In genomic region chr9:58184456-58184855, GRCm38 (mm10) we compare ENCODE assay signal across 18 mouse cellular contexts. TPM values are rescaled to one million over a fixed set of nuclear protein-coding genes. Genes with fewer than 3 reads are reported as not detected.
DNase-seq lines count a peak whose midpoint lies in the region; ATAC-seq lines count a peak whose summit lies in the region.
"Had no signal": no experiment of that assay in that cellular context is flagged by ENCODE, and none has a peak within 500 bp of the region (broad histone marks: within the 10 kb centered on the region; RNA-seq: fewer than 3 reads in every experiment).

No protein-coding gene starts in this region.

- H3K4me1 ChIP-seq in forebrain, embryonic 13.5 days, result no peaks in the 10 kb centered on the region; the same call in 1 of the 2 replicates
- peaks cover 9% of the 10 kb centered on the region for H3K4me1 ChIP-seq in forebrain, embryonic 12.5 days
- H3K4me1 ChIP-seq: embryonic facial prominence, embryonic 12.5 days; heart, embryonic 13.5 days; hindbrain, embryonic 15.5 days had no signal

- no peak overlapping the region for H3K9ac ChIP-seq in forebrain, embryonic 13.5 days
- H3K9ac ChIP-seq in forebrain, embryonic 12.5 days, result no peak overlapping the region
- H3K9ac ChIP-seq: embryonic facial prominence, embryonic 12.5 days; forebrain, embryonic 15.5 days; heart, embryonic 13.5 days; hindbrain, embryonic 15.5 days had no signal

- no peaks in the 10 kb centered on the region for H3K27me3 ChIP-seq in forebrain, embryonic 13.5 days
- H3K27me3 ChIP-seq in forebrain, embryonic 12.5 days, result no peaks in the 10 kb centered on the region
- H3K27me3 ChIP-seq: embryonic facial prominence, embryonic 12.5 days; forebrain, embryonic 15.5 days; hindbrain, embryonic 15.5 days had no signal

- 61% methylated on average over 6 of the region's 6 CpGs for WGBS in forebrain, embryonic 13.5 days
- 65% methylated on average over 6 of the region's 6 CpGs for WGBS in forebrain, embryonic 12.5 days

- H3K27ac ChIP-seq in forebrain, embryonic 13.5 days, result peak overlapping the region; percentile 7; the same call in 1 of the 2 replicates
- no peak overlapping the region for H3K27ac ChIP-seq in forebrain, embryonic 12.5 days
- H3K27ac ChIP-seq: embryonic facial prominence, embryonic 12.5 days; forebrain, embryonic 15.5 days; heart, embryonic 13.5 days; hindbrain, embryonic 15.5 days had no signal

- DNase-seq in layer of hippocampus, adult 9-11 months, result peak; percentile 53
- DNase-seq in layer of hippocampus, postnatal 14 days (ENCODE audit: low spot score in 2 of 2), result no peak
- peak; percentile 30 for DNase-seq in thymus, postnatal 4 days
- no peak for DNase-seq in thymus, postnatal 0 days (ENCODE audit: low spot score)
- no peak for DNase-seq in embryo, embryonic 10.5 days (ENCODE audit: low spot score)
- DNase-seq: adrenal gland, postnatal 10 days; cerebellum, adult 18-20 months; cerebellum, adult 9-11 months; cerebellum, postnatal 36 days; gastrocnemius, postnatal 14 days; heart, postnatal 36 days had no signal

- H3K4me2 ChIP-seq in forebrain, embryonic 13.5 days, result no peak overlapping the region
- H3K4me2 ChIP-seq in forebrain, embryonic 12.5 days, result no peak overlapping the region
- H3K4me2 ChIP-seq: embryonic facial prominence, embryonic 12.5 days; forebrain, embryonic 15.5 days; heart, embryonic 13.5 days; hindbrain, embryonic 15.5 days had no signal

- no peak for ATAC-seq in forebrain, embryonic 13.5 days
- no peak for ATAC-seq in forebrain, embryonic 12.5 days (ENCODE audit: low FRiP score)
- ATAC-seq: forebrain, embryonic 15.5 days had no signal

- no peaks in the 10 kb centered on the region for H3K36me3 ChIP-seq in forebrain, embryonic 13.5 days (ENCODE audit: poor library complexity, severe bottlenecking)
- H3K36me3 ChIP-seq in forebrain, embryonic 12.5 days (replicated peaks), result no peaks in the 10 kb centered on the region
- H3K36me3 ChIP-seq: embryonic facial prominence, embryonic 12.5 days; forebrain, embryonic 15.5 days; heart, embryonic 13.5 days; hindbrain, embryonic 15.5 days had no signal

- H3K4me3 ChIP-seq in forebrain, embryonic 13.5 days, result no peak overlapping the region
- H3K4me3 ChIP-seq in forebrain, embryonic 12.5 days (replicated peaks), result no peak overlapping the region
- H3K4me3 ChIP-seq: embryonic facial prominence, embryonic 12.5 days; forebrain, embryonic 15.5 days; heart, embryonic 13.5 days; hindbrain, embryonic 15.5 days had no signal

- no peaks in the 10 kb centered on the region for H3K9me3 ChIP-seq in forebrain, embryonic 13.5 days (replicated peaks)
- H3K9me3 ChIP-seq in forebrain, embryonic 12.5 days, result no peaks in the 10 kb centered on the region
- H3K9me3 ChIP-seq: embryonic facial prominence, embryonic 12.5 days; forebrain, embryonic 15.5 days; heart, embryonic 13.5 days; hindbrain, embryonic 15.5 days had no signal

RNA-seq across cellular contexts. Expression of gene Islr, which starts 19.6 kb away (rescaled TPM):
- polyA plus RNA-seq in forebrain, embryonic 13.5 days (2015; fragmentation: Nextera tagmentation; extraction: Ambion mirVana), result 10.0 and 11.2 TPM in 2 replicates
- polyA plus RNA-seq in forebrain, embryonic 12.5 days (2016; fragmentation: Nextera tagmentation; extraction: Ambion mirVana), result 16.4 and 17.9 TPM in 2 replicates
- total RNA-seq in layer of hippocampus, postnatal 14 days (2021), result 10 to 100 TPM; 10.8 to 15.5 TPM
- 11.5 and 14.7 TPM in 2 replicates for polyA plus RNA-seq in thymus, postnatal 0 days (2015; fragmentation: Nextera tagmentation; extraction: Ambion mirVana)
- total RNA-seq: MEL had no signal

RNA-seq across cellular contexts. Expression of gene Islr2, which starts 19.7 kb away (rescaled TPM):
- polyA plus RNA-seq in forebrain, embryonic 13.5 days (2015; fragmentation: Nextera tagmentation; extraction: Ambion mirVana), result 50.1 and 56.9 TPM in 2 replicates
- 52.3 and 60.8 TPM in 2 replicates for polyA plus RNA-seq in forebrain, embryonic 12.5 days (2016; fragmentation: Nextera tagmentation; extraction: Ambion mirVana)
- total RNA-seq in layer of hippocampus, postnatal 14 days (2021), result 100 to 1,000 TPM; 193 to 208 TPM
- 0.06 TPM in 1 of 2 replicates, not detected in the other for polyA plus RNA-seq in thymus, postnatal 0 days (2015; fragmentation: Nextera tagmentation; extraction: Ambion mirVana)

Comparison
In these comparisons a context has a peak if more than half of its experiments do, and no peak if none do; other contexts are left out.
1. DNase-seq: peak in layer of hippocampus, adult 9-11 months (single experiment) and thymus, postnatal 4 days (single experiment); none in layer of hippocampus, postnatal 14 days (0 of 2), thymus, postnatal 0 days (single experiment) and embryo, embryonic 10.5 days (single experiment).
2. RNA of gene Islr2, which starts 19.7 kb away (polyA plus RNA-seq): 52.3 to 60.8 TPM in forebrain, embryonic 12.5 days and 50.1 to 56.9 TPM in forebrain, embryonic 13.5 days; 0.06 TPM in thymus, postnatal 0 days; every median in the first group is over 10 times any median in the second.